Mouse (Mus musculus) limb, embryonic 12.5 days (tissue): Measurements from ENCODE around the gene Gm42417. TPM values are rescaled to one million over a fixed set of nuclear protein-coding genes. Genes with fewer than 3 reads are reported as not detected.

Experiments used
- ATAC-seq: fragments of 200-750 bp; cut with Nextera tagmentation; 2 replicates; pipeline ENCODE4 v1.8.0; 2017; ENCODE audit warnings: low read depth, moderate TSS enrichment; ENCODE audit not compliant: insufficient number of reproducible peaks, insufficient read depth, low FRiP score, low TSS enrichment
- H3K27ac ChIP-seq: fragments of 300-500 bp; sonication (generic); 2 replicates; pipeline ENCODE4 v1.5.1; 2016; ENCODE audit warnings: mild to moderate bottlenecking, moderate library complexity
- H3K27me3 ChIP-seq: fragments of 300-500 bp; sonication (generic); 2 replicates; pipeline ENCODE4 v1.6.1; 2016; ENCODE audit warnings: mild to moderate bottlenecking, moderate library complexity
- H3K36me3 ChIP-seq: fragments of 300-500 bp; sonication (generic); 2 replicates; pipeline ENCODE4 v1.6.1; 2016; ENCODE audit warnings: mild to moderate bottlenecking, moderate library complexity
- H3K4me1 ChIP-seq: fragments of 300-500 bp; sonication (generic); replicated peaks from 2 replicates; pipeline ENCODE4 v1.6.1; 2016
- H3K4me2 ChIP-seq: fragments of 300-500 bp; sonication (generic); 2 replicates; pipeline ENCODE4 v1.6.1; 2016; ENCODE audit warnings: mild to moderate bottlenecking, moderate library complexity
- H3K4me3 ChIP-seq: fragments of 300-500 bp; sonication (generic); replicated peaks from 2 replicates; pipeline ENCODE4 v1.5.1; 2016; ENCODE audit warnings: mild to moderate bottlenecking
- H3K9ac ChIP-seq: fragments of 300-500 bp; sonication (generic); replicated peaks from 2 replicates; pipeline ENCODE4 v1.6.1; 2016; ENCODE audit warnings: mild to moderate bottlenecking, moderate library complexity
- H3K9me3 ChIP-seq: fragments of 300-500 bp; sonication (generic); 2 replicates; pipeline ENCODE4 v1.6.1; 2016; ENCODE audit warnings: mild to moderate bottlenecking, moderate library complexity
- WGBS: fragments of 180-500 bp; shearing (Covaris S2); methylation state at CpG from one replicate; pipeline ENCODE4 v1.1.7; 2016; 5-methylcytosine and 5-hydroxymethylcytosine counted together
- polyA plus RNA-seq: library from polyadenylated mRNA; unstranded; fragments of >200 nt; fragmentation: Nextera tagmentation; extraction: Ambion mirVana; gene quantifications from 2 replicates; pipeline ENCODE4 v1.2.1, GENCODE M21; 2016

Gene Gm42417
- polyA plus RNA-seq, 1 experiment from 2014 or later, result 0.74 TPM

GRCm38 (mm10) chr1:36554633-36555399 is 15.6 kb upstream of the Gm42417 start:
- H3K36me3 ChIP-seq, result peaks cover 61% of the 10 kb centered on the region
- ATAC-seq, result no peak
- peak overlapping the region; percentile 100 for H3K4me2 ChIP-seq
- H3K9ac ChIP-seq, result peak overlapping the region; percentile 96
- peaks cover 43% of the 10 kb centered on the region for H3K4me1 ChIP-seq
- H3K27ac ChIP-seq, result peak overlapping the region; percentile 99
- no peaks in the 10 kb centered on the region for H3K27me3 ChIP-seq
- 68% methylated on average over 21 of the region's 21 CpGs for WGBS
- peak overlapping the region; percentile 90 for H3K4me3 ChIP-seq
- H3K9me3 ChIP-seq, result no peaks in the 10 kb centered on the region

GRCm38 (mm10) chr1:36552506-36552905 is 13.3 kb upstream of the Gm42417 start:
- Histone ChIP-seq H3K4me2 (no peak overlapping the region), H3K9me3 (no peaks in the 10 kb centered on the region), H3K27me3 (no peaks in the 10 kb centered on the region), H3K9ac (no peak overlapping the region), H3K4me1 (peaks cover 51% of the 10 kb centered on the region), H3K36me3 (peaks cover 77% of the 10 kb centered on the region), H3K27ac (no peak overlapping the region), H3K4me3 (no peak overlapping the region)
- no peak for ATAC-seq
- 92% methylated on average over 16 of the region's 16 CpGs for whole genome bisulfite sequencing

GRCm38 (mm10) chr1:36551904-36552303 is 12.7 kb upstream of the Gm42417 start:
- no peak for ATAC-seq
- H3K9ac ChIP-seq, result no peak overlapping the region
- peaks cover 77% of the 10 kb centered on the region for H3K36me3 ChIP-seq
- H3K4me1 ChIP-seq, result peaks cover 54% of the 10 kb centered on the region
- WGBS, result 89% methylated on average over 17 of the region's 17 CpGs
- H3K9me3 ChIP-seq, result no peaks in the 10 kb centered on the region
- H3K4me3 ChIP-seq, result no peak overlapping the region
- no peak overlapping the region for H3K4me2 ChIP-seq
- no peaks in the 10 kb centered on the region for H3K27me3 ChIP-seq
- no peak overlapping the region for H3K27ac ChIP-seq

- Histone ChIP-seq H3K4me3 (no peak overlapping the region), H3K27me3 (no peaks in the 10 kb centered on the region), H3K4me1 (peaks cover 54% of the 10 kb centered on the region), H3K27ac (no peak overlapping the region), H3K36me3 (peaks cover 71% of the 10 kb centered on the region), H3K9ac (no peak overlapping the region), H3K9me3 (no peaks in the 10 kb centered on the region), H3K4me2 (no peak overlapping the region)
- 79% methylated on average over 20 of the region's 20 CpGs for whole genome bisulfite sequencing
- no peak for ATAC-seq
Measured at GRCm38 (mm10) chr1:36550075-36550863, 11.0 kb upstream of the Gm42417 start.

- WGBS, result 81% methylated on average over 18 of the region's 18 CpGs
- Histone ChIP-seq H3K4me3 (0 out of 2 replicates have a peak overlapping the region, but pooled peaks have one; percentile 2), H3K4me1 (peaks cover 46% of the 10 kb centered on the region), H3K9me3 (no peaks in the 10 kb centered on the region), H3K27me3 (no peaks in the 10 kb centered on the region), H3K4me2 (peak overlapping the region; percentile 3; the same call in 1 of the 2 replicates), H3K9ac (0 out of 2 replicates have a peak overlapping the region, but pooled peaks have one; percentile 28), H3K36me3 (peaks cover 63% of the 10 kb centered on the region), H3K27ac (peak overlapping the region; percentile 46; the same call in 1 of the 2 replicates)
- no peak for ATAC-seq
Measured at GRCm38 (mm10) chr1:36549491-36549890, 10.3 kb upstream of the Gm42417 start.

GRCm38 (mm10) chr1:36548771-36549170 is 9.5 kb upstream of the Gm42417 start:
- H3K4me2 ChIP-seq, result peak overlapping the region; percentile 3; the same call in 1 of the 2 replicates
- no peak for ATAC-seq
- 48% methylated on average over 8 of the region's 8 CpGs for WGBS
- H3K36me3 ChIP-seq, result peaks cover 56% of the 10 kb centered on the region
- H3K4me3 ChIP-seq, result 0 out of 2 replicates have a peak overlapping the region, but pooled peaks have one; percentile 3
- H3K9ac ChIP-seq, result peak overlapping the region; percentile 28
- H3K9me3 ChIP-seq, result no peaks in the 10 kb centered on the region
- peak overlapping the region; percentile 46 for H3K27ac ChIP-seq
- no peaks in the 10 kb centered on the region for H3K27me3 ChIP-seq
- H3K4me1 ChIP-seq, result peaks cover 43% of the 10 kb centered on the region

- Histone ChIP-seq H3K36me3 (peaks cover 49% of the 10 kb centered on the region), H3K9ac (no peak overlapping the region), H3K4me2 (peak overlapping the region; percentile 74), H3K4me3 (no peak overlapping the region), H3K27ac (peak overlapping the region; percentile 85), H3K27me3 (no peaks in the 10 kb centered on the region), H3K9me3 (no peaks in the 10 kb centered on the region), H3K4me1 (peaks cover 48% of the 10 kb centered on the region)
- ATAC-seq, result no peak
- WGBS, result 39% methylated on average over 9 of the region's 9 CpGs
Measured at GRCm38 (mm10) chr1:36547981-36548598, 8.9 kb upstream of the Gm42417 start.

- ATAC-seq, result peak; percentile 97
- Histone ChIP-seq H3K9ac (peak within 1 kb of the TSS; percentile 81), H3K36me3 (peaks cover 49% of the 10 kb centered on the region), H3K9me3 (no peaks in the 10 kb centered on the region), H3K4me1 (peaks cover 48% of the 10 kb centered on the region), H3K27me3 (no peaks in the 10 kb centered on the region), H3K4me3 (peak within 1 kb of the TSS; percentile 68), H3K27ac (peak within 1 kb of the TSS; percentile 85), H3K4me2 (peak within 1 kb of the TSS; percentile 74)
- under 1% methylated on average over 43 of the region's 43 CpGs for WGBS
Measured at GRCm38 (mm10) chr1:36546888-36547471, 7.8 kb upstream of the Gm42417 start, which contains the start of gene Ankrd39. Gene Ankrd39, minus strand, starts transcription at chr1:36547445.

- Histone ChIP-seq H3K36me3 (peaks cover 48% of the 10 kb centered on the region), H3K4me2 (peak overlapping the region; percentile 74), H3K27ac (no peak overlapping the region), H3K27me3 (no peaks in the 10 kb centered on the region), H3K9me3 (no peaks in the 10 kb centered on the region), H3K9ac (peak overlapping the region; percentile 81; the same call in 1 of the 2 replicates), H3K4me3 (peak overlapping the region; percentile 68), H3K4me1 (peaks cover 48% of the 10 kb centered on the region)
- WGBS, result 74% methylated on average over 19 of the region's 19 CpGs
- ATAC-seq, result no peak
Measured at GRCm38 (mm10) chr1:36545845-36546600, 6.8 kb upstream of the Gm42417 start.

- H3K4me2 ChIP-seq, result no peak overlapping the region
- H3K36me3 ChIP-seq, result peaks cover 47% of the 10 kb centered on the region
- 0 out of 2 replicates have a peak overlapping the region, but pooled peaks have one; percentile 31 for H3K9ac ChIP-seq
- no peak overlapping the region for H3K4me3 ChIP-seq
- WGBS, result 76% methylated on average over 2 of the region's 2 CpGs
- H3K9me3 ChIP-seq, result no peaks in the 10 kb centered on the region
- peaks cover 47% of the 10 kb centered on the region for H3K4me1 ChIP-seq
- H3K27ac ChIP-seq, result no peak overlapping the region
- no peaks in the 10 kb centered on the region for H3K27me3 ChIP-seq
- no peak for ATAC-seq
Measured at GRCm38 (mm10) chr1:36545382-36545781, 6.2 kb upstream of the Gm42417 start.
